Mouse (Mus musculus) neutrophil, adult 59 days (primary cell): ENCODE data around the gene Meig1. TPM values are rescaled to one million over a fixed set of nuclear protein-coding genes. Genes with fewer than 3 reads are reported as not detected.

ENCODE experiments used
- total RNA-seq, 2 experiments: library from RNA; stranded (reverse); gene quantifications; 1 replicate in 1 of 2; 2 replicates in 1 of 2; pipeline ENCODE4 v1.2.4; 2023

Meig1 gene
- 1 to 10 TPM in 1 of 2 experiments, not detected in 1; 1.1 TPM for total RNA-seq

GRCm38 (mm10) chr2:3422548-3422947 is at the start of gene Meig1:
Gene Meig1, minus strand, starts transcription at chr2:3422648.

DNA sequence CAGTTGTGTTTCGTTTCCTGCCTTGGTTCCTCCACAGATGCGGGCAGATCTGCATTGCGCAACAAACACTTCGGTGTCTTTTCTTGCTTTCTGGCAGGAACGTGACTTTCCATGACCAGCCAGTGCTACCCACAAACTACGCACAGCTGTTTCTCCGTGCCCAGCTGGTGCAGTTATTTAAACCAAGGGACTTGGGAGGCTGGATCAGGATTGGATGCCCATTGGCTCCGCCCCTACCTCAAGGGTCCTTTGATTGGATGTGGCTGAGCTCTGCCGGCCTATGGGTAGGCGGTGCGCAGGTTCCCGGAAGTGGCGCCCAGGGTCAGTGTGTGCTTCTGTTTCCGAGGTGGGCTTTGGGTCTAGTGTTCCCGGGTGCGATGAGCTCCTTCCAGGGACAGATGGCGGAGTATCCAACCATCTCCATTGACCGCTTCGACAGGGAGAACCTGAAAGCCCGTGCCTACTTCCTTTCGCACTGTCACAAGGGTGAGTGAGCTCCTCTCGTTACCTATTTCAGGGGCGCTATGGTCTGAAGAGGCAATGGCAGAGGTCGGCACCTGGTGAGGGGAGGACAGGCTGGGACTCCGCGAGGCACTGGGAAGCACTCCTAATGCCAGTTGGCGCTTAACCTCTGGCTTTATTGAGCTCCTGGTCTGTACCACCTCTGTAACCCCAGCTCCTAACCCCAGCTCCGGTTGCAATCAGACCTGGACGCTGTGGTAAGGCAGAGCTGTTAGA is 1.6 kb upstream of the Meig1 start, which contains the start of gene Dclre1c:
Dclre1c (plus strand) TSS at position 291 of the 738 bp plus-strand sequence.

GRCm38 (mm10) chr2:3397110-3397509 is 25.3 kb downstream of the Meig1 start, which contains the start of gene Olah:
Gene Olah, minus strand, starts transcription at chr2:3397210.

Other genes starting within 250 kb of the Meig1 start
- 1 to 10 TPM; 6.9 to 9.0 TPM for gene Nmt2, start 138.4 kb downstream of the Meig1 start, total RNA-seq
- 1 to 10 TPM; 1.1 to 1.5 TPM for gene Rpp38, start 90.0 kb downstream of the Meig1 start, total RNA-seq
- gene Acbd7, start 86.5 kb downstream of the Meig1 start, total RNA-seq: not detected
- not detected for gene Olah, start 25.4 kb downstream of the Meig1 start, total RNA-seq
- 10 to 100 TPM; 38.6 to 43.9 TPM for gene Dclre1c, start 1.5 kb upstream of the Meig1 start, total RNA-seq
- 1 to 10 TPM; 2.0 to 3.5 TPM for gene Suv39h2, start 52.4 kb upstream of the Meig1 start, total RNA-seq
- gene Gm45902, start 90.1 kb upstream of the Meig1 start, total RNA-seq: 10 to 100 TPM; 18.9 to 19.8 TPM
- 10 to 100 TPM; 89.6 to 90.6 TPM for gene Hspa14, start 90.2 kb upstream of the Meig1 start, total RNA-seq
- under 1 TPM; 0.49 to 0.99 TPM for gene Cdnf, start 90.4 kb upstream of the Meig1 start, total RNA-seq
- 100 to 1,000 TPM; 303 to 318 TPM for gene Fam107b, start 147.8 kb upstream of the Meig1 start, total RNA-seq